Mouse (Mus musculus) lung, postnatal 0 days (tissue): ENCODE data around the gene Cacna2d3.

Experiments
- CTCF ChIP-seq: IDR thresholded peaks from 2 replicates; pipeline ENCODE4 v1.5.1; 2016; ENCODE audit warnings: antibody characterized with exemption, mild to moderate bottlenecking
- EP300 ChIP-seq: IDR thresholded peaks from 2 replicates; pipeline ENCODE4 v1.6.1; 2016; ENCODE audit warnings: antibody characterized with exemption, mild to moderate bottlenecking, control low read depth

DNA sequence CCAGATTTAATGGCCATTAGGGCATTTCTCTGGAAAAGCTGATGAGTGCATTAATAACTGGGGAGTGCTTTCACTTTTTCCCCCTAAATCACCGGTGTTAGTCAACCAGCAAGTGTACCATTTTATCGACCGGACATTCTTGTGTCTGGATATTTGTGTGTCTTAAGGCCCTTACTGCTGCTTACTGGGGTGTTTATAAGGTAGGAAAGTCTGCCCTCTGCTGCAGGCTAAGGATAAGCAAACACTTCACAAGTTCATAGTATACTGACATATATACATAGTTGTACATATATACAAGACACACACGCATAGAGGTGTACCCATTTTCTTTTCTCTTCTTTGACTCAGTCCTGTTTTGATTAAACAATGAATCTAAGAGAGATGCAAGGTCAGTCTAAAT lies 647.9 kb downstream of the Cacna2d3 start:
- TF ChIP-seq CTCF, result no peak; the same call in 1 of the 2 replicates
- TF ChIP-seq EP300, result no peak
